Mouse (Mus musculus) thymus, postnatal 25 days (tissue): ENCODE measurements around the gene Catsperg1.
A peak's percentile ranks its signal among the peaks of the same experiment; 100 is the strongest.
"Not testable (repeated sequence)": the region's sequence is repeated elsewhere in the genome, so short reads cannot be mapped to it uniquely, and the experiment has no call there.

ENCODE experiments used
- DNase-seq: peaks from one replicate; pipeline ENCODE4 v3.0.0; 2022

The Catsperg1 gene

DNA sequence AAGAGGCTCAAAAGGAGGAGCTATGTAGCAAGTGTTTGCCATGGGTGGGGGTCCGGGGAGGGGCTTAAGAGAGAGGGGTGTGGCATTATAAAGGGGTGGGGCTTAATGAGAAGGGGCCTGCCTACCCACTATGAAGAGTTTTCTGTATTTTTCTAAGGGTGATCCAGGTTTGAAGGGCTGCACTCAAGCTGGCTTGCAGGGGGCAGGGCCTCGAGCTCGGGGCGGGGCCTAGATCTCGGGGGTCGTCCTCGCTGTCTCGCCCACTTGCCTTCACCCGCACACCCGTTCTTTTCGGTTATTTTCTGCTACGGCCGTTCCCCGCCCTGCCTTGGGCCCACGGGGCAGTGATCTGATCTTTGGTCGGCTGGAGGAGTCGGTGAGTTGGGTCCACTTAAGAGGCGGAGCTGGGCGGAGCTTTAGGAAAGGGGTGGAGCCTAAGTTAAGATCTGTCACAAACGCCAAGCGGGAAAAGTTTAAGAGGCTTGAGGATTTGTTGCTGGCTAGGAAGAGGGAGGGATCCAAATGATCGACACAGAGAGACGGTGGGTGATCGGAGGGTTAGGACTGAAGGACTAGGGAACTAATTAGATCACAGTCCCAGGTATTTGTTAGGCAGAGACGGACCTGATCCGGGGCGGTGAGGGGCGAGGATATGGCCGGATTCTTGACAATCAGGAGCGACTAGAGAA, 43.6 kb downstream of the Catsperg1 start, which contains the start of the genes Ggn and Spred3:
TSS of gene Ggn (plus strand) at position 145 of the 689 bp plus-strand sequence.
TSS of gene Spred3 (minus strand) at position 346 of the 689 bp plus-strand sequence.
- no peak for DNase-seq

- DNase-seq, result peak; percentile 25
Measured at GRCm38 (mm10) chr7:29169231-29170065, 44.4 kb downstream of the Catsperg1 start.

GRCm38 (mm10) chr7:29168791-29169230, 45.0 kb downstream of the Catsperg1 start:
- no peak for DNase-seq

- DNase-seq, result no peak
Measured at GRCm38 (mm10) chr7:29168121-29168695, 45.6 kb downstream of the Catsperg1 start.

DNA sequence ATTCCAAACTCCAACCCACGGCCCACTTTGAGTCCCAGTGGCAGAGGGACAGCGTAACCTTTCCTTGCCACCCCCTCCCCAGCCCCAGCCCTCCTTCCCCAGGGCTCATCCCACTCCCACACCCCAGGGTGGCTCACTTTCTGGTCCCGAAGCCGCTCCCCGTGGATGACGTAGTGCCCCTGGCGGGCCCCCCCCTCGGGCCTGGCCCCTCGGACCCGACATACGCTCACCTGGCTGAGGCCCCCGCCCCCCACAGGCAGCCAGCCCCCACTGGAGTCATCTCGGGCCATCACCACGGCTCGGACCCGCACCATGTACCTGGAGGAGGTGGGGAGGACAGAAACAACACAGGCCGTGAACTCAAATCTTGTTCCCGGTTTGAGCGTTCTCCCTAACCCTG, 46.2 kb downstream of the Catsperg1 start:
- no peak for DNase-seq

DNA sequence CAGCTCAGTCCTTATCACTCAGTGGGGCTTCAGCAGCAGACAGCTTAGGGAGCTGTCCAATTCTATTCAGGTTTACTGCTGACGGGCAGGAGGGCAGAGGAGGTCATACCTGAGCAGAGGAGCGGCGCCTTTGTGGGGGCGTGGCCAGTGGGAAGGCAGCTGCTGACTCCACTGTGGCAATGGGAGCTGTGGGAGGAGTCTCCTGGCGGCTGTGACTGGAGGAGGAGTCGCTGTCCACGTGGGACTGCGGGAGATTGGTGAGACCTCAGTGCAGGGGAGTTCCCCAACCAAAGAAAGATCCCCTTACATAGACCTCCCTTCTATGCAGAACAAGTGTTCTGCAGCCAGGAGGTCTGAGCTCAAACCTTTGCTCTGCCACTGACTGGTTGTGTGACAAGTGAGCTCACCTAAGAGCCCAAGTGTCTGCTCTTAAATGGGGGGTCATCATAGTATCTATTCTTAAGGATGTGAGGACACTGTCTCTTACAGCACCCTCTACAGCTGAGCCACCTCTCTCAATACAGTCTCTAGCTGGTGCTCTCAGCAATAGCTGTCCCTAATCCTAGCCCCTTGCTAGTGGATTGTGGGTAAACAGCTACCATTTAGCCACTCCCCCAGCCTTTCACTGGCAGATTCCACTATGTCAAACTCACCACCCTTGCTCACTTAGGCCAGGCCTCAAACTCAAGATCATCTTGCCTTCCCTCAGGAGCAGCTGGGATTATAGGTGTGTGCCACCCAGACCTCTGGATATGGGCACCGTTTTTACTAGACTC, 50.9 kb downstream of the Catsperg1 start:
- DNase-seq, result peak; percentile 49

- no peak for DNase-seq
Measured at GRCm38 (mm10) chr7:29162294-29162693, 51.5 kb downstream of the Catsperg1 start.

GRCm38 (mm10) chr7:29158264-29158663, 55.6 kb downstream of the Catsperg1 start:
- no peak for DNase-seq

GRCm38 (mm10) chr7:29155838-29156782, 57.7 kb downstream of the Catsperg1 start, which contains the start of gene Fam98c:
TSS of gene Fam98c (minus strand) at chr7:29156234.
- peak; percentile 88 for DNase-seq

GRCm38 (mm10) chr7:29155196-29155837, 58.5 kb downstream of the Catsperg1 start:
- DNase-seq, result peak; percentile 84

- no peak for DNase-seq
Measured at GRCm38 (mm10) chr7:29154018-29154720, 59.7 kb downstream of the Catsperg1 start.

GRCm38 (mm10) chr7:29151486-29151885, 62.3 kb downstream of the Catsperg1 start:
- no peak for DNase-seq

DNA sequence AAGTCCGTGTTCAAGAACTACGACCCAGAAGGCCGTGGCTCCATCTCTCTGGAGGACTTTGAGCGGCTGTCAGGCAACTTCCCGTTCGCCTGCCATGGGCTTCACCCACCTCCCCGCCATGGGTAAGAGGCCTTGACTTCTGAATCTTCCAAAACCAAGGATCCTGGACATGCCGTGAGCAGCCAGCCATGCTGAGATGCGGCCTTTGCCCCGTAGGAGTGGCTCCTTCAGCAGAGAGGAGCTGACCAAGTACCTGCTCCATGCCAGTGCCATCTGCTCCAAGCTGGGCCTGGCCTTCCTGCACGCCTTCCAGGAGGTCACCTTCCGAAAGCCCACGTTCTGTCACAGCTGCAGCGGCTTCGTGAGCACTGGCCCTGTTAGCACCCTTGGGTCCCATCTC, 65.1 kb downstream of the Catsperg1 start:
- no peak for DNase-seq

DNA sequence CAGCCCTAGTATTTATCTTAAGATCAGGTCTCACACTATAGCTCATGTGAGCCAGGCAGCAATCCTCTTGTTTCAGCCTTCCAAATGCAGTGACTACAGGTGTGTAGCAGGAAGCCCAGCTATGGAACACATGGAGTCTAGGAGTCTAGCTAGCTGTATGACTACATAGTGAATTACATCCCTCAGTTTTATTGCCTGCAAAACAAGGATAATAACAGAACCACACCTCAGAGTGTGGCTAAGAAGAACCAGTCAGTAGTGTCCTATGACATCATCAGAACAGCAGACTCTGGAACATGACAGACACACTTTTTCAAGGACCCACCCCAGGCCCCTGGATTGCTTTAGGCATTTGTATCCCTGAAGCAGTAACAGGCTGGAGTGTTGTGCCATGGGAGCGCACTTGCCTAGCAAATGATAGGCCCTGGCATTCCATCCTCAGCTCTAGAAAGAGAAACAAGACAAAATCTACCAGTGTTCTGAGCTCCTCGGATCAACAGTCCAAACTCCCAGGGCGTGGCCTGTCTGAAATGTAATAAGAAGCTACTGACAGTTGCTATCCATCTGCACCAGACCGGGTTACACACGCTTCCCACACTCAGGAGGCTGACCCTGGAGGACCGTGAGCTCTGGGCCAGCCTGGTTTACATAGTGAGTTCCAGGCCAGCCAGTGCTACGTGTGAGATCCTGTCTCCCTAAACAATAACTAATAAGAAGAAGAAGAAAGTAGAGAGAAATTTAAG, 67.0 kb downstream of the Catsperg1 start:
- no peak for DNase-seq

DNA sequence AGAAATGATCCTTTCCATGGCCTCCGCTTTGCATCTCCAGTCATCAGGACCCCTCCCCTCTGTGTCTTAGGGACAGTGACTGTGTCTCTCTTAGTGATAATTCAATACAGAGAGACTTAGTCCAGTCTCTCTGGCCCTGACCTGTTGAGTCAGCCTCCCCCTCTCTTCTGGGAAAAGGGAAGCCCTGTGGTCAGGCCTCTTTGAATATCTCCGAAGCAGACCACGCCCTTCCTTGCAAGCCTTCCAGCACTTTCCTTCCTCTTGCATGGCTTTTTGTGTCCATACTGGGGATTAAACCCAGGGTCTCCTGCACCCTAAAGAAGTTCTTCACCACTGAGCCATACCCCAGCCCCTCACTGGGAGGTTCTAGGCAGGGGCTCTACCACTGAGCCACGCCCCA, 69.8 kb downstream of the Catsperg1 start:
- no peak for DNase-seq

- DNase-seq, result peak; percentile 62
Measured at GRCm38 (mm10) chr7:29141416-29141815, 72.4 kb downstream of the Catsperg1 start.

GRCm38 (mm10) chr7:29139237-29139636, 74.6 kb downstream of the Catsperg1 start:
- DNase-seq, result not testable (repeated sequence)

- no peak for DNase-seq
Measured at GRCm38 (mm10) chr7:29137429-29137828, 76.4 kb downstream of the Catsperg1 start.

- peak; percentile 91 for DNase-seq
Measured at GRCm38 (mm10) chr7:29134693-29135386, 79.0 kb downstream of the Catsperg1 start, which contains the start of gene Rasgrp4. TSS of gene Rasgrp4 (plus strand) at chr7:29134851.
